Mouse (Mus musculus) liver, adult 2 months (tissue): ENCODE data around the gene Ndufb10. TPM values are rescaled to one million over a fixed set of nuclear protein-coding genes. Genes with fewer than 3 reads are reported as not detected.

Source experiments
- DNase-seq: peaks from one replicate; pipeline ENCODE4 v3.0.0-alpha.2; 2011; ENCODE audit warnings: low read depth, low spot score; ENCODE audit errors: extremely low read depth
- H3K27ac ChIP-seq: fragments of 200-500 bp; replicated peaks from 2 replicates; pipeline ENCODE4 v1.5.1; 2012; ENCODE audit warnings: low read depth, mild to moderate bottlenecking, control low read depth, inconsistent platforms, low read length; ENCODE audit not compliant: insufficient read depth
- H3K27me3 ChIP-seq: fragments of 200-500 bp; 2 replicates; pipeline ENCODE4 v1.6.1; 2012; ENCODE audit warnings: mild to moderate bottlenecking, moderate library complexity, low read length, inconsistent platforms; ENCODE audit not compliant: control insufficient read depth, insufficient read depth
- H3K36me3 ChIP-seq: fragments of 200-500 bp; 2 replicates; pipeline ENCODE4 v1.6.1; 2012; ENCODE audit warnings: low read length, inconsistent platforms; ENCODE audit not compliant: control insufficient read depth, insufficient read depth
- H3K4me1 ChIP-seq: fragments of 200-500 bp; 2 replicates; pipeline ENCODE4 v1.6.1; 2011; ENCODE audit warnings: low read length; ENCODE audit not compliant: control insufficient read depth, insufficient read depth
- H3K4me3 ChIP-seq: fragments of 200-500 bp; 2 replicates; pipeline ENCODE4 v1.5.1; 2011; ENCODE audit warnings: low read depth, mild to moderate bottlenecking, control low read depth, low read length, moderate library complexity; ENCODE audit not compliant: insufficient read depth
- H3K79me2 ChIP-seq: fragments of 200-500 bp; 2 replicates; pipeline ENCODE4 v1.6.1; 2012; ENCODE audit warnings: inconsistent platforms, mild to moderate bottlenecking, low read length, moderate library complexity; ENCODE audit not compliant: control insufficient read depth, insufficient read depth
- H3K9ac ChIP-seq: fragments of 200-500 bp; 2 replicates; pipeline ENCODE4 v1.6.1; 2012; ENCODE audit warnings: low read depth, mild to moderate bottlenecking, control low read depth, inconsistent platforms, low read length
- CTCF ChIP-seq: fragments of 200-500 bp; IDR thresholded peaks from 2 replicates; pipeline ENCODE4 v1.5.1; 2011; ENCODE audit warnings: low read depth, low read length, control low read depth
- POLR2A ChIP-seq: fragments of 200-500 bp; IDR thresholded peaks from 2 replicates; pipeline ENCODE4 v1.6.1; 2011; ENCODE audit warnings: low read length, control low read depth; ENCODE audit not compliant: insufficient read depth; ENCODE audit errors: extremely low read depth
- WGBS: fragments of 180-500 bp; shearing (Covaris S2); methylation state at CpG from one replicate; pipeline ENCODE4 v1.1.7; 2018; 5-methylcytosine and 5-hydroxymethylcytosine counted together
- polyA plus RNA-seq: library from polyadenylated mRNA; depleted of rRNA; stranded (reverse); fragments of >200 nt; gene quantifications from 2 replicates; pipeline ENCODE4 v1.2.3, GENCODE M21; 2012
- total RNA-seq: library from RNA; depleted of rRNA; stranded (reverse); fragments of >200 nt; gene quantifications from 2 replicates; pipeline ENCODE4 v1.2.3, GENCODE M21; 2014

Gene Ndufb10
- total and polyA plus RNA-seq, 2 experiments: 290 to 300 TPM

GRCm38 (mm10) chr17:24730787-24731186 is 6.5 kb upstream of the Ndufb10 start:
- no peak for TF ChIP-seq POLR2A
- no peak for TF ChIP-seq CTCF
- Histone ChIP-seq H3K79me2 (no peaks in the 10 kb centered on the region), H3K4me1 (peaks cover 3% of the 10 kb centered on the region; the same call in 1 of the 2 replicates), H3K36me3 (no peaks in the 10 kb centered on the region), H3K4me3 (no peak overlapping the region), H3K27me3 (no peaks in the 10 kb centered on the region), H3K27ac (no peak overlapping the region), H3K9ac (no peak overlapping the region)
- WGBS: 91% methylated on average over 14 of the region's 14 CpGs
- no peak for DNase-seq

- no peak overlapping the region for H3K9ac ChIP-seq
- no peak for DNase-seq
- no peak overlapping the region for H3K27ac ChIP-seq
- WGBS: 84% methylated on average over 6 of the region's 6 CpGs
- H3K36me3 ChIP-seq: no peaks in the 10 kb centered on the region
- H3K79me2 ChIP-seq: peaks cover 1% of the 10 kb centered on the region; the same call in 1 of the 2 replicates
- TF ChIP-seq POLR2A (no peak), CTCF (no peak)
- H3K4me3 ChIP-seq: no peak overlapping the region
- no peaks in the 10 kb centered on the region for H3K27me3 ChIP-seq
- peaks cover 2% of the 10 kb centered on the region; the same call in 1 of the 2 replicates for H3K4me1 ChIP-seq
Measured at GRCm38 (mm10) chr17:24729067-24729466, 4.8 kb upstream of the Ndufb10 start.

- no peak overlapping the region for H3K9ac ChIP-seq
- H3K36me3 ChIP-seq: no peaks in the 10 kb centered on the region
- H3K27ac ChIP-seq: no peak overlapping the region
- H3K79me2 ChIP-seq: peaks cover 4% of the 10 kb centered on the region; the same call in 1 of the 2 replicates
- peaks cover 4% of the 10 kb centered on the region for H3K4me1 ChIP-seq
- no peak for TF ChIP-seq POLR2A
- no peak for TF ChIP-seq CTCF
- no peak overlapping the region for H3K4me3 ChIP-seq
- DNase-seq: no peak
- H3K27me3 ChIP-seq: no peaks in the 10 kb centered on the region
- 74% methylated on average over 17 of the region's 17 CpGs for WGBS
Measured at GRCm38 (mm10) chr17:24728184-24728583, 3.9 kb upstream of the Ndufb10 start.

- Histone ChIP-seq H3K27me3 (no peaks in the 10 kb centered on the region), H3K4me3 (no peak within 1 kb of the TSS), H3K79me2 (peaks cover 4% of the 10 kb centered on the region; the same call in 1 of the 2 replicates), H3K36me3 (no peaks in the 10 kb centered on the region), H3K4me1 (peaks cover 9% of the 10 kb centered on the region), H3K9ac (no peak within 1 kb of the TSS), H3K27ac (no peak within 1 kb of the TSS)
- DNase-seq: no peak
- TF ChIP-seq CTCF (no peak), POLR2A (no peak)
- WGBS: 90% methylated on average over 2 of the region's 2 CpGs
Measured at GRCm38 (mm10) chr17:24727618-24728017, 3.3 kb upstream of the Ndufb10 start, which contains the start of gene Rpl3l. Rpl3l (plus strand) TSS chr17:24727820.

- H3K9ac ChIP-seq: no peak overlapping the region
- no peaks in the 10 kb centered on the region for H3K27me3 ChIP-seq
- 61% methylated on average over 3 of the region's 3 CpGs for WGBS
- no peak overlapping the region for H3K4me3 ChIP-seq
- TF ChIP-seq POLR2A: no peak
- TF ChIP-seq CTCF: 0 out of 2 replicates have a peak, but pooled peaks have one; percentile 10
- DNase-seq: peak; percentile 14
- H3K79me2 ChIP-seq: peaks cover 8% of the 10 kb centered on the region; the same call in 1 of the 2 replicates
- peaks cover 12% of the 10 kb centered on the region for H3K36me3 ChIP-seq
- no peak overlapping the region for H3K27ac ChIP-seq
- H3K4me1 ChIP-seq: peaks cover 19% of the 10 kb centered on the region
Measured at GRCm38 (mm10) chr17:24725637-24726390, 1.5 kb upstream of the Ndufb10 start.

- H3K27ac ChIP-seq: peak overlapping the region; percentile 92
- TF ChIP-seq CTCF (no peak), POLR2A (no peak)
- H3K27me3 ChIP-seq: no peaks in the 10 kb centered on the region
- H3K36me3 ChIP-seq: peaks cover 12% of the 10 kb centered on the region
- peaks cover 21% of the 10 kb centered on the region for H3K4me1 ChIP-seq
- H3K4me3 ChIP-seq: peak overlapping the region; percentile 93
- DNase-seq: no peak
- H3K79me2 ChIP-seq: peaks cover 8% of the 10 kb centered on the region; the same call in 1 of the 2 replicates
- H3K9ac ChIP-seq: peak overlapping the region; percentile 95
- 0% methylated on average over 15 of the region's 15 CpGs for WGBS
Measured at GRCm38 (mm10) chr17:24723881-24724180, 447 bp downstream of the Ndufb10 start.
